Mouse (Mus musculus): Measurements from ENCODE around the gene Tgfbi. TPM values are rescaled to one million over a fixed set of nuclear protein-coding genes. Genes with fewer than 3 reads are reported as not detected.
A peak's percentile ranks its signal among the peaks of the same experiment; 100 is the strongest.

Gene Tgfbi
- polyA plus RNA-seq, 1 experiment from 2014 or later: 60.1 TPM

DNA sequence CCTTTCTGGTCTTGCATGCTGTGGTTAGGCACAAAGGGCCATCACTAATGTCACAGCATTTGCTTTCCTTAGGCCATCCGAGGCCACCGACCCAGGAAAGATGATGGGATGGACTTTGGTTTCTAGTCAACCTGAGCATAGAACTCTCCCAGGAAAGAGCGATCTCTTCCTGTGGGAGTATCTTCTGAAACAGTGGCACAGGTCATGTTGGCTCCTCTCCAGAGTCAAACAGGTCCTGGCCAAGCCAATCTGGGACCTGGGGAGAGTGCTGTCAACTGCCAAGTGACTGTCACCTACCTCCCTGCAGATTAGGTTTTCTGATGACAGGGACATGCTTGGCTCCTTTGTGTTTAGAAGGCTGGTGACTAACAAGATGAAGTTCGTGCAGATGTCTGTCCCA, 20.8 kb downstream of the Tgfbi start:
- WGBS: 91% methylated on average over 4 of the region's 4 CpGs
- H3K36me3 ChIP-seq (ENCODE audit: control insufficient read depth, insufficient read depth, low read length): peaks cover 24% of the 10 kb centered on the region; the same call in 1 of the 2 replicates
- H3K9ac ChIP-seq (ENCODE audit: low read depth, low read length): no peak overlapping the region
- H3K4me2 ChIP-seq (ENCODE audit: low read depth, low read length): no peak overlapping the region
- ATAC-seq (ENCODE audit: low read depth): no peak
- peaks cover 16% of the 10 kb centered on the region for H3K4me1 ChIP-seq (ENCODE audit: control insufficient read depth, insufficient read depth, low read length)
- H3K27ac ChIP-seq (replicated peaks; ENCODE audit: low read depth, low read length): no peak overlapping the region
- H3K4me3 ChIP-seq (ENCODE audit: low read depth, low read length): no peak overlapping the region
- no peak for DNase-seq (ENCODE audit: low spot score)
- H3K9me3 ChIP-seq (ENCODE audit: control insufficient read depth, low read length): no peaks in the 10 kb centered on the region
- H3K27me3 ChIP-seq (replicated peaks; ENCODE audit: control insufficient read depth, insufficient read depth, low read length): no peaks in the 10 kb centered on the region

DNA sequence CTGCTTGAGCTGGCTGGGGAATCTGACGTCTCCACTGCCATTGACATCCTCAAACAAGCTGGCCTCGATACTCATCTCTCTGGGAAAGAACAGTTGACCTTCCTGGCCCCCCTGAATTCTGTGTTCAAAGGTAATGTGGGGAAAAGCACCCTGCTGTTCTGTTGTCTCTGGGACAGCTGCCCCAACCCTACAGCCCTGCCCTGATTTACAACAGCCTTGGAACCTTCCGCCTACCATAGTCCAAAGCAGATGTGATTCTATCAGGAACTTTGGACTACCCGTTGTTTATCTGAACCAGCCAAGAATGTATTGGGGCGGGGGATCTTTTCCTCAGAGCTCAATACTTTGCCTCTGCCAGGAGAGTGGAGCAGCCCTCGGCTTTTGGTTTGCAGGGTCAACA, 21.2 kb downstream of the Tgfbi start:
- Histone ChIP-seq H3K4me2 (ENCODE audit: low read depth, low read length) (no peak overlapping the region), H3K4me1 (ENCODE audit: control insufficient read depth, insufficient read depth, low read length) (peaks cover 19% of the 10 kb centered on the region), H3K9me3 (ENCODE audit: control insufficient read depth, low read length) (no peaks in the 10 kb centered on the region), H3K27me3 (replicated peaks; ENCODE audit: control insufficient read depth, insufficient read depth, low read length) (no peaks in the 10 kb centered on the region), H3K36me3 (ENCODE audit: control insufficient read depth, insufficient read depth, low read length) (peaks cover 23% of the 10 kb centered on the region; the same call in 1 of the 2 replicates), H3K27ac (replicated peaks; ENCODE audit: low read depth, low read length) (no peak overlapping the region), H3K9ac (ENCODE audit: low read depth, low read length) (no peak overlapping the region), H3K4me3 (ENCODE audit: low read depth, low read length) (no peak overlapping the region)
- ATAC-seq (ENCODE audit: low read depth): no peak
- whole genome bisulfite sequencing: 68% methylated on average over 6 of the region's 6 CpGs
- no peak for DNase-seq (ENCODE audit: low spot score)

DNA sequence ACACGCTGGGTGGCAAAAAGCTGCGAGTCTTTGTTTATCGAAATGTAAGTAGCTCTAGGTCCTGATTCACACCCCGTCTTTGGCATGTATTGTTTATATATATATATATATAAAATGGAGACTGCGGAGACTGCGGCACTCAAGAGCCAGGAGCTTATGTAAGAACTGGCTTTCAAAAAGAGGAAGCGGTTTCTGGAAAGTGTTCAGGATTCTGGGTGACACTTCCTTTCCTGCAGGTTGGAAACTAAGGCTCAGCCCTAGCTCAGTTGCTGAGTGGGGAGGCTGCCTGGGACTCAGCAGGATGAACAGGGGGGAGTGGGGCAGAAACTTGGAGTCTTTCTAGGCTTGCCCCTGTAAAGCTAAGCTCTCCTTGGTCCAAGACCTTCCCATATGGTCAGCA, 22.0 kb downstream of the Tgfbi start:
- WGBS: 87% methylated on average over 7 of the region's 7 CpGs
- DNase-seq (ENCODE audit: low spot score): no peak
- no peaks in the 10 kb centered on the region for H3K9me3 ChIP-seq (ENCODE audit: control insufficient read depth, low read length)
- peaks cover 16% of the 10 kb centered on the region; the same call in 1 of the 2 replicates for H3K36me3 ChIP-seq (ENCODE audit: control insufficient read depth, insufficient read depth, low read length)
- no peaks in the 10 kb centered on the region for H3K27me3 ChIP-seq (replicated peaks; ENCODE audit: control insufficient read depth, insufficient read depth, low read length)
- H3K9ac ChIP-seq (ENCODE audit: low read depth, low read length): no peak overlapping the region
- H3K4me3 ChIP-seq (ENCODE audit: low read depth, low read length): no peak overlapping the region
- H3K4me2 ChIP-seq (ENCODE audit: low read depth, low read length): no peak overlapping the region
- no peak overlapping the region for H3K27ac ChIP-seq (replicated peaks; ENCODE audit: low read depth, low read length)
- ATAC-seq (ENCODE audit: low read depth): no peak
- H3K4me1 ChIP-seq (ENCODE audit: control insufficient read depth, insufficient read depth, low read length): peaks cover 19% of the 10 kb centered on the region

DNA sequence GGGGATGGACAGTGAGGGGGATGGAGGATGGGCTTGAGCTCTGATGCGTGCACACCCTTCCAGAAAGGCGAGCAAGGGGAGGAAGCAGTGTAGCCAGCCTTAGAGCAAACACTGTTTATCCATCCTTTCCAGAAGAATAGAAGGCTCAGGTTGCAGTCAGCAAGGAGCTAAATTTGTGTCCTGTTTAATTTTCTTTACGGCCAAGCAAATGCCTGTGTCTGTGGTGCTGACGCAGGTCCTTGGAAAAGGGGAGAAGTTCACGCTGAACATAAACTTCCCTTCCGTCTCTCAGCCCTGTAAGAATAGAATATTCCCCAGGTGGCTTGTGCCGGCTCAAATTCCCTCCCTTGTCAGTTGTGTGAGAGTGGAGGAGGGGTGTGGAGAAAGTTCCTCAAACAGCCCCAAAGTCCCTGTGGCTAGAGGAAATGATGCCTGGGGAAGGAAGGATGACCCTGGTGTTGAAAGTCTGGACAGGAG, 24.9 kb downstream of the Tgfbi start:
- Histone ChIP-seq H3K4me3 (ENCODE audit: low read depth, low read length) (no peak overlapping the region), H3K36me3 (ENCODE audit: control insufficient read depth, insufficient read depth, low read length) (peaks cover 8% of the 10 kb centered on the region; the same call in 1 of the 2 replicates), H3K9me3 (ENCODE audit: control insufficient read depth, low read length) (no peaks in the 10 kb centered on the region), H3K9ac (ENCODE audit: low read depth, low read length) (no peak overlapping the region; the same call in 1 of the 2 replicates), H3K27ac (replicated peaks; ENCODE audit: low read depth, low read length) (peak overlapping the region; percentile 84), H3K27me3 (replicated peaks; ENCODE audit: control insufficient read depth, insufficient read depth, low read length) (no peaks in the 10 kb centered on the region), H3K4me2 (ENCODE audit: low read depth, low read length) (0 out of 2 replicates have a peak overlapping the region, but pooled peaks have one; percentile 5), H3K4me1 (ENCODE audit: control insufficient read depth, insufficient read depth, low read length) (peaks cover 19% of the 10 kb centered on the region)
- DNase-seq (ENCODE audit: low spot score) (peak; percentile 90), ATAC-seq (ENCODE audit: low read depth) (peak; percentile 73)
- 8% methylated on average over 7 of the region's 7 CpGs for WGBS

DNA sequence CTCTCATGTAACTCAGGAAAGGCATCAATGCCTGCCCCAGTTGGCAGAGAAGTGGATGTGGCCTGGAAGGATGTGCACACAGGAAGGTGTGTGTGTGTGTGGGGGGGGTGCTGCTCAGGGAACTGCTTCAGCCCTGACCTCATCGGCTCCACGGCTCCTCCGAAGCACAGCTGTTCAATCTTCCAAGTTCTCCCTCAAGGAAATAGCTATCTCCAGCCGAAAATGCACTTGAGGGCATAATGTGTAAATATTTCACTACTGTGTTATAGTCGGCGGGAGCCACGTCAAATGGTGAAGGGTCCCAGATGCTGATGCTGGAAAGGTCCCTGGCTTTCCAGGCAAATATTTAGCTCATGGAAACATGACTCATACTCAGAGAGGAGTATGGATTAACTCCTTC, 25.6 kb downstream of the Tgfbi start:
- WGBS: 25% methylated on average over 7 of the region's 7 CpGs
- Histone ChIP-seq H3K4me1 (ENCODE audit: control insufficient read depth, insufficient read depth, low read length) (peaks cover 19% of the 10 kb centered on the region), H3K27ac (replicated peaks; ENCODE audit: low read depth, low read length) (peak overlapping the region; percentile 84), H3K36me3 (ENCODE audit: control insufficient read depth, insufficient read depth, low read length) (peaks cover 10% of the 10 kb centered on the region; the same call in 1 of the 2 replicates), H3K9ac (ENCODE audit: low read depth, low read length) (no peak overlapping the region), H3K27me3 (replicated peaks; ENCODE audit: control insufficient read depth, insufficient read depth, low read length) (no peaks in the 10 kb centered on the region), H3K9me3 (ENCODE audit: control insufficient read depth, low read length) (no peaks in the 10 kb centered on the region), H3K4me2 (ENCODE audit: low read depth, low read length) (no peak overlapping the region), H3K4me3 (ENCODE audit: low read depth, low read length) (no peak overlapping the region)
- DNase-seq (ENCODE audit: low spot score) (peak; percentile 81), ATAC-seq (ENCODE audit: low read depth) (peak; percentile 75)

DNA sequence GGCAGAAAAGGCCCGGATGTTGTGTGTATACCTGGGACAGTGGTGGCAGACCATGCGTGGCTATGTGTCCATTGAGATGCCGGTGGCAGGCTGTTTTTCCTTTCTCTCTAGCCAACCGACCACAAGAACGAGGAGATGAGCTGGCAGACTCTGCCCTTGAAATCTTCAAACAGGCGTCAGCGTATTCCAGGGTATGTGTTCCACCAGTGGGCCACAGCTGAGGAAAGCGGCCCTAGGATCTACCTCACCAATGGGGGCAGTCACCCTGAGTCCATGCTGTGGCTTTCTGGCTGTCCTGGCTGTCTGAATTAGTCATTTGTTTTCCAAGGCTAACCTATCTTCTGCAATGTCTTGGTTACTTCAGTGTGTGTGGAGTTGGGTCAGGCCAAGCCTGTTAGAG, 27.7 kb downstream of the Tgfbi start:
- no peaks in the 10 kb centered on the region for H3K27me3 ChIP-seq (replicated peaks; ENCODE audit: control insufficient read depth, insufficient read depth, low read length)
- H3K4me1 ChIP-seq (ENCODE audit: control insufficient read depth, insufficient read depth, low read length): peaks cover 19% of the 10 kb centered on the region
- no peak overlapping the region for H3K4me2 ChIP-seq (ENCODE audit: low read depth, low read length)
- 87% methylated on average over 8 of the region's 8 CpGs for whole genome bisulfite sequencing
- H3K9me3 ChIP-seq (ENCODE audit: control insufficient read depth, low read length): no peaks in the 10 kb centered on the region
- ATAC-seq (ENCODE audit: low read depth): no peak
- DNase-seq (ENCODE audit: low spot score): no peak
- H3K4me3 ChIP-seq (ENCODE audit: low read depth, low read length): no peak overlapping the region
- no peak overlapping the region for H3K27ac ChIP-seq (replicated peaks; ENCODE audit: low read depth, low read length)
- H3K36me3 ChIP-seq (ENCODE audit: control insufficient read depth, insufficient read depth, low read length): peaks cover 4% of the 10 kb centered on the region; the same call in 1 of the 2 replicates
- H3K9ac ChIP-seq (ENCODE audit: low read depth, low read length): no peak overlapping the region

DNA sequence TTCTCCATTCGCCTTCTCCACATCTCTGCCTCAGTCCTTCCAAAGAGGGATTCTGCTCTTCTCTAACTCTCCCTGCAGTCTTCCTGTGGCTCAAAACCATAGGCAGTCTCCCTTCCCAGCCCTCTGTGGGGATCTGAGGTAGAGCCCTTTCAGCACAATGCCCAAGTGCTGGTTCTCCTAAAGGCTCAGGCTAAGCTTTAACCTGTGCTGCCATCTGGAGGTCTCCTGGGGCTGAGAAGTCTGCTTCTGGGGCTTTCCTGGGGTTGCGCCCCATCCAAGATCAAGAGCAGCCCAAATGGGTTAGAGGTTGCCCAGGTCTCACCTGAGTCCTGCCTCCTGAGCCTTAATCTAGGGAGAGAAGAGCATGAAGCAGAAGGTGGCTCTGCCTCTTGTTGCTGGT, 32.4 kb downstream of the Tgfbi start:
- no peak overlapping the region for H3K4me2 ChIP-seq (ENCODE audit: low read depth, low read length)
- 87% methylated on average over 2 of the region's 2 CpGs for WGBS
- H3K9ac ChIP-seq (ENCODE audit: low read depth, low read length): no peak overlapping the region
- H3K4me3 ChIP-seq (ENCODE audit: low read depth, low read length): no peak overlapping the region
- 0 out of 2 replicates have a peak, but pooled peaks cover 4% of the 10 kb centered on the region for H3K36me3 ChIP-seq (ENCODE audit: control insufficient read depth, insufficient read depth, low read length)
- H3K4me1 ChIP-seq (ENCODE audit: control insufficient read depth, insufficient read depth, low read length): peaks cover 5% of the 10 kb centered on the region; the same call in 1 of the 2 replicates
- no peaks in the 10 kb centered on the region for H3K27me3 ChIP-seq (replicated peaks; ENCODE audit: control insufficient read depth, insufficient read depth, low read length)
- no peak for ATAC-seq (ENCODE audit: low read depth)
- H3K27ac ChIP-seq (replicated peaks; ENCODE audit: low read depth, low read length): no peak overlapping the region
- H3K9me3 ChIP-seq (ENCODE audit: control insufficient read depth, low read length): no peaks in the 10 kb centered on the region
- DNase-seq (ENCODE audit: low spot score): peak; percentile 56

DNA sequence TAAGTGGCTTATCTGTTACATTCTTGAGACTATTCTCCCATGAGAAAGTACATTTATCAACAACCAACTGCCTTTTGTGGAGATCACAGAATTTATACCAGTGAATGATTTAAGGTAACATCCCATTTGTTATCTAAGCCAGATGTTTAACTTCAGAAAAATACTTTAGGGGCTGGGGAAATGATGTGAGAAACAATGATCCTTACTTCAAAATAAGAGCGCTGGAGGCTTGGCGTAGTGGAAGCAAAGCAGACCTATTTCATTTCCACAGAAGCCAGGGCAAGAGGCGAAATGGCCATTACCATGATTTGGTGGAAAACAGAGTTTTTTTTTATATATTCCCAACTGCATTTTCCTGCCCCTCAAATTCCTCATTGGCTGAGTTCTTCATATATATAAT, 34.7 kb downstream of the Tgfbi start:
- WGBS: 55% methylated on average over 3 of the region's 3 CpGs
- H3K27ac ChIP-seq (replicated peaks; ENCODE audit: low read depth, low read length): no peak overlapping the region
- no peaks in the 10 kb centered on the region for H3K27me3 ChIP-seq (replicated peaks; ENCODE audit: control insufficient read depth, insufficient read depth, low read length)
- 0 out of 2 replicates have a peak, but pooled peaks cover 4% of the 10 kb centered on the region for H3K36me3 ChIP-seq (ENCODE audit: control insufficient read depth, insufficient read depth, low read length)
- no peak overlapping the region for H3K9ac ChIP-seq (ENCODE audit: low read depth, low read length)
- DNase-seq (ENCODE audit: low spot score) (peak; percentile 26), ATAC-seq (ENCODE audit: low read depth) (no peak)
- no peak overlapping the region for H3K4me2 ChIP-seq (ENCODE audit: low read depth, low read length)
- peaks cover 17% of the 10 kb centered on the region for H3K4me1 ChIP-seq (ENCODE audit: control insufficient read depth, insufficient read depth, low read length)
- H3K4me3 ChIP-seq (ENCODE audit: low read depth, low read length): no peak overlapping the region
- H3K9me3 ChIP-seq (ENCODE audit: control insufficient read depth, low read length): no peaks in the 10 kb centered on the region

DNA sequence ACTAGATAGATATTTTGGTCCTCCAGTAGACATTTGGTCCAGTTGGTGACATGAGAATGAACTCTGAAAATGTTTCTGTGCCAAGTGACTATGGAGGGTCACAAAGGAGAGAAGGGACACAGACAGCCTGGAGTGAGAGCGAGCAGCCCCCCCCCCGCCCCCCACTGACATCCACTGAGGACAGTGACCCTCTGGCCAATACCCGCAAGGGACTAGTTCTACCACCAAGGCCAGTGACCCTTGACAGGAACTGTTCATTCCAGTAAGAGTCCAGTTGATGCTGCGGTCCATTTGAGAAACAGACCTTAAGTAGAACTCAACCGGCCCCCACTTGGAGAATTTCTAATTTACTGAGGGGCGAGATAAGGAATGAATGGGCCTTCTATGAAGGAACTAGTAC, 36.4 kb downstream of the Tgfbi start:
- H3K36me3 ChIP-seq (ENCODE audit: control insufficient read depth, insufficient read depth, low read length): no peaks in the 10 kb centered on the region
- no peak overlapping the region for H3K4me2 ChIP-seq (ENCODE audit: low read depth, low read length)
- peaks cover 17% of the 10 kb centered on the region for H3K4me1 ChIP-seq (ENCODE audit: control insufficient read depth, insufficient read depth, low read length)
- no peaks in the 10 kb centered on the region for H3K27me3 ChIP-seq (replicated peaks; ENCODE audit: control insufficient read depth, insufficient read depth, low read length)
- no peak overlapping the region for H3K4me3 ChIP-seq (ENCODE audit: low read depth, low read length)
- DNase-seq (ENCODE audit: low spot score) (no peak), ATAC-seq (ENCODE audit: low read depth) (no peak)
- 76% methylated on average over 6 of the region's 6 CpGs for WGBS
- H3K27ac ChIP-seq (replicated peaks; ENCODE audit: low read depth, low read length): no peak overlapping the region
- H3K9ac ChIP-seq (ENCODE audit: low read depth, low read length): no peak overlapping the region
- no peaks in the 10 kb centered on the region for H3K9me3 ChIP-seq (ENCODE audit: control insufficient read depth, low read length)

Measured in embryonic facial prominence, embryonic 14.5 days (tissue).